Mouse (Mus musculus): ENCODE results near the gene Fam117b.
A peak's percentile ranks its signal among the peaks of the same experiment; 100 is the strongest.

Fam117b gene

GRCm38 (mm10) chr1:59967291-59967690, 54.5 kb downstream of the Fam117b start:
- peak; percentile 12 to 30 for DNase-seq (ENCODE audit: low read depth in 2 of 2, low spot score in 2 of 2)

- no peak for DNase-seq (ENCODE audit: low read depth in 2 of 2, low spot score in 2 of 2)
These were observed 73.8 kb downstream of the Fam117b start for GRCm38 (mm10) chr1:59986626-59987025.

DNA sequence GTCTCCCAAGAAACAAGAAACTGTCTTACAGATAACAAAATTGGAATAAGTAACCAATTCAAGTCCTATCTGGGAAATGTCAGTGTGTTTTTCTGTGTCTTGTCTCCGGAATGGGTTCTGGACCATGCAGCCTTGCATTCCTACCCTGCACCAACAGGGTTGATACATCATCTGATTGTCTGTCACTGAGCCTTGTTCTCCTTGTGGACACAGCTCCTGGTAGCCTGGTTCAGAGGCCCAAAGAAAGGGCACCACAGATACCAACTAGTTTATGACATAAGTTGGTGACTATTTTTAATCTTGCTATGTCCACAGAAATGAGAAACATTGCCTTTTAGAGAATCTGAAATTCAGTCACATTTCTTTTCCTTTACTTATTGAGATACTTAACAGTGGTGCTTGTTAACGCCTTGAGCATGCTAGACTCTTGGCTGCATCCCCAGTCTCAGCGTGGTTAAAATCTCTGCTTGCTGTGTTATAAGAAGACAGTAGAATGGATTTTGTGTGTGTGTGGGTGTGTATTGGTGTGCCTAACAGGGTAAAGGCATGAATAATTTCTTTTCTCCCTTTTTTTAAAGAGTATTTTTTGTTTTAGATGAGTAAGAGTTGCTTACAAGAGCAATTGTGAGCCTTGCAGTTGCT, 74.7 kb downstream of the Fam117b start:
- no peak for DNase-seq (ENCODE audit: low read depth in 2 of 2, low spot score in 2 of 2)

DNA sequence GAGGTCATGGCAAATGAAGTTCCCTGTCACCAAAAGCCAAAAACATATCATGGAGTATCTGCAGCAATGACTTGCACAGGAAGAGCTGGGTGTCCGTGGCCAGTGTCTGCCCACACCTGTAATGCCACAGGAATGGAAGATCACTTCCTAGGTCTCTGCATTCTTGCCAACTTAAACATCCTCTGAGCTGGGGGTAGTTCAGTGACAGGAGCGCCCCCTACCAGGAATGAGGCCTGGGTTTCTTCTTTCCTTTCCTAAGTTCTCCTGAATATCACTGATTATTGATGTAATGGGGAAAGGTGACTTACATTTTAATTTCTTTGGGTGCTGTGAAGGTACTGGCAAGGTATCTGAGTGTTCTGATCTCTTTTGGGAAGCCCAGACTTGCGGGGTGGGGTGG, 82.8 kb downstream of the Fam117b start:
- no peak for DNase-seq (ENCODE audit: low read depth in 2 of 2, low spot score in 2 of 2)

- no peak for DNase-seq (ENCODE audit: low read depth in 2 of 2, low spot score in 2 of 2)
These were observed 84.5 kb downstream of the Fam117b start for GRCm38 (mm10) chr1:59997352-59997751.

GRCm38 (mm10) chr1:60000319-60000718, 87.5 kb downstream of the Fam117b start:
- DNase-seq (ENCODE audit: low read depth in 2 of 2, low spot score in 2 of 2), result no peak

DNA sequence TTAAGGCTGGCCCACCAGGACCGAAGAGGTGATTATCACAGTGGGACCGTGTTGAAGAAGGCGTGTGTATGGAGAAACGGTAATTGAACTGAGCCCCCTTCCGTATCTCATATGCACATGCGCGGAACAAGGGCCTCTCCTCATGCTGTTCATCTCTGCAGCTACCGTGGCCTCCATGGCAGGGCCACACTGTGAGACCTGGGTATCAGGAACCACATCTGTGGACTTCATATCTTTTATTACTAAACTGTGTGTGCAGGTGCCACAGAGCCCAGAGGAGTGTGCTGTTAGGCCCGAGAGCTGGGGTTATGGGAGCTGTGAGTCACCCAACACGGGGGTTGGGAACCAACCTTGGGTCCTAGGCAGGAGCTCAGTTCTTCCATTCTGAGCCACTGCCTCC, 94.5 kb downstream of the Fam117b start:
- DNase-seq (ENCODE audit: low read depth in 2 of 2, low spot score in 2 of 2), result no peak

GRCm38 (mm10) chr1:60008743-60009142, 95.9 kb downstream of the Fam117b start:
- DNase-seq (ENCODE audit: low read depth in 2 of 2, low spot score in 2 of 2), result no peak

DNA sequence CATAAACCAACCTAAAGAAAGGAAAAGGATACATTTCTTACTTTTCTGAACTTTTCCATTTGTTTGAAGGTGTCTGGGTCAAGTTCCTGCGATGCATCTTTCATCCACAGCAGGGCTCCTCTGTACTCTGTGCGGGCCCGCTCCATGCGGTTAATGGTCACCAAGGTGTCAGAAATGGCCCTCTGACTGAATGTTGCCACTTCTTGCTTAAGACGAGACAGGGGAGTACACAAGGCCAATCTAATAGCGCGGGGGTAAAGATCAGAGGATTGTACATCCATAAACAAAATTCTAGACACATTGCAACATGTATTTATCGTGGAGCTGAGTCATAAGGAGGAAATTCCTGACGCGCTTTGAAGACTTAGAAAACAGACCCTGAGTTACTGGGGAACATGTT, 101.0 kb downstream of the Fam117b start:
- no peak for DNase-seq (ENCODE audit: low read depth in 2 of 2, low spot score in 2 of 2)

DNA sequence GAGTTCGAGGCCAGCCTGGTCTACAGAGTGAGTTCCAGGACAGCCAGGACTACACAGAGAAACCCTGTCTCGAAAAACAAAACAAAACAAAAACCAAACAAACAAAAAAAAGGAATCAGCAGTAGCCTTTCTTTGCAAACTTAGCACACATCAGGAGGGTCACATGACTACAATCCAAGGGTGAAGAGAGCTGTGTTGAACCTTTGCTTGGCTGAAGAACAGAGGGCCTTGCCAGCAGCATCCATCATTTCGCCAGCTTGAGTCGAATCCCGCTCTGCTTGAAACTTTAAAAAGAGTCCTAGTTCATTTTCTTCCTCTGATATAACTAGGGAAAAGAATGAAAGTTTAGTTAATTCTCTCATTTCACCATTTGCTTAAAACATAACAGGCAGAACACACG, 102.7 kb downstream of the Fam117b start:
- no peak for DNase-seq (ENCODE audit: low read depth in 2 of 2, low spot score in 2 of 2)

DNA sequence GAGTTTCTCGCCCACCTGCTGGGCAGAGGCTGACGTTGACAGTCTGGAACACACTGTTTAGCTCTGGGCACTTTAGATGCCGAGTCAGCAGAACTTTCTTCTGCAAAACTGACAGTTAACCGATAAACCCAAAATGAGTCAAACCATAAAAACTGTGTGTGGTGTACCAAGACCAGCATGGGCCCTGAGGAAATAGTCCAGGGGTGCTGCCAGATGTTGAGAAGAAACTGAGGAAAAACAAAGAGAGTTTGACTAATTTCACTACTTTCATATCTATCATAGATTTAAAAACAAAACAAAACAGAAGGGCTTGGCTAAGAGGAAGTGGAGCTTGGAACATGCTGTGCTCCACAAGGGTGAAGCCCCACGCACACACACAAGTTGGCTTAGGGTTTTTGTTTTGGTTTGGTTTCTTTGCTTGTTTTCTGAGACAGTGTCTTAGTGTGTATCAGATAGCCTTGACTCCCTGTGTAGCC, 103.4 kb downstream of the Fam117b start:
- peak in 1 of 2 experiments; percentile 8 for DNase-seq (ENCODE audit: low read depth in 2 of 2, low spot score in 2 of 2)

DNA sequence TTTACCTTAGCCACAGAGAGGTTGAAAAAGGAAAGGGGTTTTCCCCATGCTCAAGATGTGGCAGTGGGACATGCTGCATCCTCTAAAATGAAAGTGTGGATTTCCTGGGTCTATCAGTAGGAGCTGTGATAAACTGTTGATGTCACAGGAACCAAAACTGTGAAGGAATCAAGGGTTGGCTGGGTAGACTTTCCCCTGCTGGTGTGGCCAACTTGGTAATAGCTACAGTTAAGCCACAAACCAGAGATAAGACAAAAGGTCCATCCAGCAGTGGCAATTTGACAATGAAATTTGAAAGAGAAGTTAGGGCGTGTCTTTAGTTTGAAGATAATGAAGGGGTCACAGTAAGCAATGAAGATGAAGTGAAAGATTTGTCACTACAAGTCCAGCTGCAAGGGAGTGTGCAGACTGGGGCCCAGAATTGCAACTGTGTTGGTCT, 104.2 kb downstream of the Fam117b start:
- DNase-seq (ENCODE audit: low read depth in 2 of 2, low spot score in 2 of 2), result peak; percentile 18 to 31

Measured in CD8-positive naive resting alpha-beta T cell, adult 2 months (primary cell).